Mouse (Mus musculus): ENCODE data around the gene Adam4. TPM values are rescaled to one million over a fixed set of nuclear protein-coding genes. Genes with fewer than 3 reads are reported as not detected.

Adam4 gene
- 0.25 and 0.26 TPM in 2 replicates for polyA plus RNA-seq (2012; rRNA removed)

GRCm38 (mm10) chr12:81421846-81422245, at the start of gene Adam4:
Gene Adam4, minus strand, starts transcription at chr12:81421946.

GRCm38 (mm10) chr12:81379364-81379763, 42.4 kb downstream of the Adam4 start, which contains the start of gene Gm4787:
Gene Gm4787, minus strand, starts transcription at chr12:81379464.

Other genes with a start within 250 kb of the Adam4 start
- gene Slc8a3, start 88.8 kb downstream of the Adam4 start, polyA plus RNA-seq (2012; rRNA removed) = 0.84 and 1.4 TPM in 2 replicates
- gene Gm4787, start 42.5 kb downstream of the Adam4 start, polyA plus RNA-seq (2012; rRNA removed) = 0.13 and 0.24 TPM in 2 replicates
- 73.2 and 107 TPM in 2 replicates for gene Cox16, start 63.2 kb upstream of the Adam4 start, polyA plus RNA-seq (2012; rRNA removed)
- 8.2 and 19.4 TPM in 2 replicates for gene Gm20498, start 111.0 kb upstream of the Adam4 start, polyA plus RNA-seq (2012; rRNA removed)
- 13.6 and 17.2 TPM in 2 replicates for gene Synj2bp, start 111.0 kb upstream of the Adam4 start, polyA plus RNA-seq (2012; rRNA removed)
- 0.03 TPM in 1 of 2 replicates, not detected in the other for gene Adam21, start 146.5 kb upstream of the Adam4 start, polyA plus RNA-seq (2012; rRNA removed)
- 2.5 and 2.8 TPM in 2 replicates for gene Med6, start 173.1 kb upstream of the Adam4 start, polyA plus RNA-seq (2012; rRNA removed)
- gene Ttc9, start 209.3 kb upstream of the Adam4 start, polyA plus RNA-seq (2012; rRNA removed) = 0.84 and 1.1 TPM in 2 replicates

All from colon, adult 2 months (tissue).